Mouse (Mus musculus): Measurements from ENCODE around the gene Adgrg1.

DNA sequence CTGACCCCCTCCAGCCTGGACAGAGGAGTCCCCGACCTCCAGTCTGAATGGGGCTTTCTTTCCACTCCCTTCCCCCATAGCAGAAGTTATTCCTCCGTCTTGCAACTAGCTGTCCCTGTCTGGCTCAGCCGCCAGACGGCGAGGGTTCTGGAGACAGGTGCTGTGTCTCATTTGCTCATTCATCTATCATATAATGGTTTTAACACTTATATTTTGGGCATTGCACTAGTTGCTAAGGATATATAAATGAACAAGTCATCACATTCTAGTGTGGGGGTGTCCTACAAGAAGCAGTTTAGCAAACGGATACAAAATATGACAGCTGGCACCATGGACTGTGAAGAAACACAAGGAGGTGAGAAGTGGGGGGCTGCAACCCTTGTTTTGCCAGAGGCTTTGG, 29.4 kb upstream of the Adgrg1 start:
- TF ChIP-seq CTCF (IDR thresholded peaks at IDR 0.05; ENCODE audit: borderline replicate concordance, extremely low read depth, insufficient read depth, insufficient read length) (no peak), POLR2A (IDR thresholded peaks at IDR 0.05; ENCODE audit: borderline replicate concordance, extremely low read depth, insufficient read depth, insufficient read length, poor library complexity, severe bottlenecking) (no peak)

All from brain, embryonic 14.5 days (tissue).